Mouse (Mus musculus) lung, embryonic 15.5 days (tissue): ENCODE data around the gene Hsd17b13. TPM values are rescaled to one million over a fixed set of nuclear protein-coding genes. Genes with fewer than 3 reads are reported as not detected.
"Not testable (repeated sequence)": the region's sequence is repeated elsewhere in the genome, so short reads cannot be mapped to it uniquely, and the experiment has no call there.

Experiments used
- ATAC-seq: fragments of 200-750 bp; cut with Nextera tagmentation; 2 replicates; pipeline ENCODE4 v1.8.0; 2017; ENCODE audit warnings: moderate number of reproducible peaks, borderline replicate concordance; ENCODE audit not compliant: low FRiP score, low TSS enrichment; ENCODE audit errors: extremely low read depth
- H3K27ac ChIP-seq: fragments of 300-500 bp; sonication (generic); 2 replicates; pipeline ENCODE4 v1.5.1; 2015; ENCODE audit warnings: moderate library complexity, mild to moderate bottlenecking, inconsistent platforms
- H3K27me3 ChIP-seq: fragments of 300-500 bp; sonication (generic); 2 replicates; pipeline ENCODE4 v1.6.1; 2015; ENCODE audit warnings: inconsistent platforms
- H3K36me3 ChIP-seq: fragments of 300-500 bp; sonication (generic); 2 replicates; pipeline ENCODE4 v1.6.1; 2015; ENCODE audit warnings: inconsistent platforms
- H3K4me1 ChIP-seq: fragments of 300-500 bp; sonication (generic); 2 replicates; pipeline ENCODE4 v1.6.1; 2015; ENCODE audit warnings: inconsistent platforms
- H3K4me2 ChIP-seq: fragments of 300-500 bp; sonication (generic); 2 replicates; pipeline ENCODE4 v1.6.1; 2015; ENCODE audit warnings: inconsistent platforms, mild to moderate bottlenecking, moderate library complexity
- H3K4me3 ChIP-seq: fragments of 300-500 bp; sonication (generic); 2 replicates; pipeline ENCODE4 v1.5.1; 2015; ENCODE audit warnings: mild to moderate bottlenecking, inconsistent platforms
- H3K9ac ChIP-seq: fragments of 300-500 bp; sonication (generic); 2 replicates; pipeline ENCODE4 v1.6.1; 2015; ENCODE audit warnings: inconsistent platforms
- H3K9me3 ChIP-seq: fragments of 300-500 bp; sonication (generic); 2 replicates; pipeline ENCODE4 v1.6.1; 2016; ENCODE audit warnings: inconsistent platforms
- WGBS: fragments of 180-500 bp; shearing (Covaris S2); methylation state at CpG from one replicate; pipeline ENCODE4 v1.1.7; 2015; 5-methylcytosine and 5-hydroxymethylcytosine counted together
- polyA plus RNA-seq: library from polyadenylated mRNA; unstranded; fragments of >200 nt; fragmentation: Nextera tagmentation; extraction: Ambion mirVana; gene quantifications from 2 replicates; pipeline ENCODE4 v1.2.1, GENCODE M21; 2015

Hsd17b13 gene
- polyA plus RNA-seq, 1 experiment from 2014 or later: 0.22 TPM

GRCm38 (mm10) chr5:103977907-103978570, 829 bp upstream of the Hsd17b13 start:
- H3K4me1 ChIP-seq: no peaks in the 10 kb centered on the region
- H3K4me3 ChIP-seq: no peak overlapping the region
- no peak overlapping the region for H3K27ac ChIP-seq
- H3K4me2 ChIP-seq: no peak overlapping the region
- H3K27me3 ChIP-seq: no peaks in the 10 kb centered on the region
- no peaks in the 10 kb centered on the region for H3K9me3 ChIP-seq
- no peaks in the 10 kb centered on the region for H3K36me3 ChIP-seq
- WGBS: 87% methylated on average over 7 of the region's 7 CpGs
- no peak for ATAC-seq
- no peak overlapping the region for H3K9ac ChIP-seq

DNA sequence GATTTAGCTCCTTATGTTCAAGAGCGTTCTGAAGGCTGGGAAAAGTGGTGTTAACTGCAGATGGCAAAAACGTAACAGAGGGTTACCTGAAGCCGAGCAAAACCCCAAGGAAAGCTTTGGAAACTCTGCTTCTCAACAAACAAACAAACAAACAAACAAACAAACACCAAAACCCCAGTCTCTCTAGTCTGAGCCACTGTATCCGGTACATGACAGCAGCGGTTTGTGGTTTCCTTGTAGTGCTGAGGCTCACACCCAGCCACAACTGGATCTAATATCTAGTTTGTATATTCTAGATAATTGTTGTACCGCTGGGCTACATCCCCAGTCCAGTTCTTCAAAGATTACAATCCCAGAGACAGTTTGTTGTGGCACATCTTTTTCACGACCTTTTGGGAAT, 1.5 kb downstream of the Hsd17b13 start:
- Histone ChIP-seq H3K9me3 (no peaks in the 10 kb centered on the region), H3K4me1 (no peaks in the 10 kb centered on the region), H3K27ac (no peak overlapping the region), H3K4me2 (no peak overlapping the region), H3K36me3 (no peaks in the 10 kb centered on the region), H3K27me3 (no peaks in the 10 kb centered on the region), H3K4me3 (no peak overlapping the region), H3K9ac (no peak overlapping the region)
- 63% methylated on average over 7 of the region's 7 CpGs for WGBS
- no peak for ATAC-seq

DNA sequence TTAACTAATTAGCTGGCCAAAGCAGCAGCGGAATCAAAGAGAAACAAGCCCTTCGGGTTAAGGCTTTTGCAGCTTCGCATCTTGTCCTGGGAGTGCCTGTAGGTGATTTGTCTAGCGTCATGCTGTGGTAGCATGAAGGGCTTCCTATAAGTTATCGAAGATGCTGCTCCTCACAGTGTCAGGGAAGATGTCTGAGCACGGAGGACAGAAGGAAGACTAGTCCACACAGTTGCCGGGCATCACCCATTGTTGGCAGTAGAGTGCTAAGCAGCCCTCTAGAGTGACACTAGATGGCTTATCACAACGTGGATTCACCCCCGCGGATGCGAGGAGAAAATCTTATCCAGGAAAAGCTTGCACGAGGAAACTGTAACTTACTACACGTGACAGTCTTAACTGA, 4.4 kb downstream of the Hsd17b13 start:
- H3K4me3 ChIP-seq: no peak overlapping the region
- ATAC-seq: no peak

DNA sequence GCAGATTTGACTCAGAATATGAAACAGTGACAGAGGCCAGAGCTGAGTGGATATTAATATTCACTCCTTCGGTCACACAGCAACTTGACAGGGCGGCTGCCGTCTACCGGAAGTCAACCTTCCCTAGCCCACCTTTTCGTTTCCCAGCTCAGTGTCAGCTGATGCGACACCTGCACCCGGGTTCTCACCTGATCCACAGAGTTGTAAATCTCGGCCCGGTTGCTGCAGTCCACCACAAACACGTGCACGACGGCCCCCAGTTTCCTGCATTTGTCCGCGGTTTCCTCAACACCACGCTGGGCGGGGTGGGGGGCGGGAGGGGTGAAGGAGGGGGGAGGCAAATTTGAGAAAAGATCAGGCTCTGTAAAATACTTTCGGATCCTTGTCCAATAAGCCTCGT, 4.8 kb downstream of the Hsd17b13 start:
- Histone ChIP-seq H3K9ac (no peak overlapping the region), H3K4me2 (peak overlapping the region; percentile 43), H3K4me1 (no peaks in the 10 kb centered on the region), H3K4me3 (no peak overlapping the region), H3K27me3 (no peaks in the 10 kb centered on the region), H3K36me3 (no peaks in the 10 kb centered on the region), H3K9me3 (no peaks in the 10 kb centered on the region), H3K27ac (no peak overlapping the region)
- no peak for ATAC-seq
- WGBS: 45% methylated on average over 19 of the region's 19 CpGs

More for the DNA sequence above, 4.4 kb downstream of the Hsd17b13 start:
- 56% methylated on average over 13 of the region's 13 CpGs for WGBS
- Histone ChIP-seq H3K27me3 (no peaks in the 10 kb centered on the region), H3K4me2 (peak overlapping the region; percentile 43), H3K4me1 (no peaks in the 10 kb centered on the region), H3K9ac (no peak overlapping the region), H3K36me3 (no peaks in the 10 kb centered on the region), H3K9me3 (no peaks in the 10 kb centered on the region), H3K27ac (no peak overlapping the region)

DNA sequence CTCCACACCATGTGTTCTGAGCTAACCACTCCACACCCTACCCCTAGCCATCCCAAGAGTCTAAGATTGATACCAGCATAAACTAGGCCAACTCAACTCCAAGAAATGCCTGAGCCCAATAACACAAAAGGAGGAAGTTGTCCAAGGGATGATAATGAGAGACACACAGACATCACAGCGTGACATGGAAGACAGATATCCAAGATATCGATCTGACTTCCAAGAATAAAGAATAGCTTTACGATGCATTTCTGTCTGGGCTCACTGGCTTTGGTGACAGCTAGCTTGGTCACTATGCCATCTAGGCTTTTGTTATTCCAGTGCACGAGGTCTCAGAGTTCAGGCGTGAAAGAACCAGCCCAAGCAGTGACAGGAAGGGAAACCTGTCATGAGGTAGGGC, 6.2 kb downstream of the Hsd17b13 start:
- H3K27me3 ChIP-seq: no peaks in the 10 kb centered on the region
- H3K4me3 ChIP-seq: no peak overlapping the region
- no peak overlapping the region for H3K4me2 ChIP-seq
- H3K36me3 ChIP-seq: no peaks in the 10 kb centered on the region
- no peak overlapping the region for H3K9ac ChIP-seq
- no peaks in the 10 kb centered on the region for H3K9me3 ChIP-seq
- no peaks in the 10 kb centered on the region for H3K4me1 ChIP-seq
- ATAC-seq: no peak
- no peak overlapping the region for H3K27ac ChIP-seq
- 61% methylated on average over 5 of the region's 5 CpGs for WGBS

DNA sequence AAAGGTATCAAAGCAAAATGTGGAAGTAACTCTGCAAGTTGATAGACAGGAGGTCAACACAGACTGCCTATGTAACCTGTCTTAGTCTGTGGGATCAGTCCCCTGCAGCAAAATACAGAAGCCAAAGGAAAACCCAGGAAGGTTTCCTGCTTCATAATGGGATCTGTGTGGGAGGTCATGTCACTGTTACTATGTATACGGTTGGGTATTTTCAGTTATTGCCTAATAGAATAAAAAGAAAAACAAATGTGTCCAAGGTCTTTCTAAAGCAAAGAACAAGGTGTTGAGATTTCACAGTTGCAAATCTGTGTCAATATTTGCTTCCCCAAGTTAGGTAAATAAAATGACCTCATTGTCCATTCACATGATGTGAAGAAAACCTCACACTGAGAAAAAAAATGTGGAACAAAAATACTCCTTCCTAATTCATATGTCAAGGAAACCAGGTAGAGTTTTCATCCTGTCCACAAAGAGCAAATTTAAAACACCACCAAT, 14.2 kb downstream of the Hsd17b13 start:
- Histone ChIP-seq H3K4me2 (no peak overlapping the region), H3K9me3 (no peaks in the 10 kb centered on the region), H3K36me3 (no peaks in the 10 kb centered on the region), H3K4me1 (no peaks in the 10 kb centered on the region), H3K27me3 (no peaks in the 10 kb centered on the region), H3K4me3 (no peak overlapping the region), H3K27ac (no peak overlapping the region), H3K9ac (no peak overlapping the region)
- ATAC-seq: no peak
- WGBS: 30% methylated on average over 1 of the region's 1 CpGs

- Histone ChIP-seq H3K27ac (no peak overlapping the region), H3K4me3 (no peak overlapping the region), H3K9me3 (no peaks in the 10 kb centered on the region), H3K36me3 (no peaks in the 10 kb centered on the region), H3K4me2 (no peak overlapping the region), H3K9ac (no peak overlapping the region), H3K27me3 (no peaks in the 10 kb centered on the region), H3K4me1 (no peaks in the 10 kb centered on the region)
- ATAC-seq: no peak
- WGBS: 68% methylated on average over 5 of the region's 5 CpGs
Measured at GRCm38 (mm10) chr5:103954638-103955037, 22.6 kb downstream of the Hsd17b13 start.

DNA sequence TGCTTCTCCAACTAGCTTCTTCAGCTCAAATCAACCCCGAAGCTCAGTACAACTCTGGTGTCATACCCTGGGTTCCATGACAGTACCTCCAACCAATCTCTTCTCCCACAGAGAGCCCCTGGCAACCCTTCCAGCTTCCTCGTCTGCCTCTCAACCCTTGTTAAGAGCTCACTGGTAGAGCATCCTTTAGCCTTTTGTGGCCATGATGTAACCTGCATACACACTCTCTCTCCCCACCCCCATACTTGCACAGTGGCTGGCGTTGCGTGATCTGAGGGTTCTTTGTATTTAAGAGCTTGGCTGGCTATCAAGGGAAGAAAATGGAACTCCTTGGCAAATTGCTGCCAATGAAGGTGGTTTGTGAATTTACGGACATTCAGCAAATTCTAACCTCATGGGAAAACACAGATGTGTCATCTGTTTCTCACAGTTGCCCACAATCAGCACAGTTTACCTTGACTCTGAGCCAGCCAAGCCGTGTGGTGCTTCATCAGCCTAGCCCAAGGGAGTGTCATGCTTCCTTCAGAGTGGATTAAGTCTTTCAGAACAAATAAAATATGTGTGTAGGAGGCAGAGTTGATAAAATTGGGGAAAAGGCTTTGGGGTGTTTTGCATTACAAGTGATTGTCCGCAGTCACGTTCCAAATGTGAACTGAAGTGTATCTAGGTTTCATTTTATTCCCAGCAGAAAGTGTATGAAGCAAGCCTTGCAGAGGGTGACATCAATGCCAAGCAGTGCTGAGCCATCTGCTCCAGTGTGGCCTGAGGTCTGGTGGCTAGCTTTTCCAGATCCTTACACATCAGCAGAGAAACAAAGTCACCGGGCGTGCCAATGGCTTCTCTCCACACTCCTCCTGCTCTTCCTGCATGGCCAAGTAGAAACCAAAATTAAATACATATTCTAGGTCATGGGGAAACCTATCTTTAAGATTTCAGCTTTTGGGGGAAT, 23.8 kb downstream of the Hsd17b13 start:
- WGBS: 68% methylated on average over 10 of the region's 10 CpGs
- Histone ChIP-seq H3K4me1 (no peaks in the 10 kb centered on the region), H3K4me3 (no peak overlapping the region), H3K4me2 (no peak overlapping the region), H3K27me3 (no peaks in the 10 kb centered on the region), H3K36me3 (no peaks in the 10 kb centered on the region), H3K27ac (no peak overlapping the region), H3K9ac (no peak overlapping the region), H3K9me3 (no peaks in the 10 kb centered on the region)
- ATAC-seq: no peak

DNA sequence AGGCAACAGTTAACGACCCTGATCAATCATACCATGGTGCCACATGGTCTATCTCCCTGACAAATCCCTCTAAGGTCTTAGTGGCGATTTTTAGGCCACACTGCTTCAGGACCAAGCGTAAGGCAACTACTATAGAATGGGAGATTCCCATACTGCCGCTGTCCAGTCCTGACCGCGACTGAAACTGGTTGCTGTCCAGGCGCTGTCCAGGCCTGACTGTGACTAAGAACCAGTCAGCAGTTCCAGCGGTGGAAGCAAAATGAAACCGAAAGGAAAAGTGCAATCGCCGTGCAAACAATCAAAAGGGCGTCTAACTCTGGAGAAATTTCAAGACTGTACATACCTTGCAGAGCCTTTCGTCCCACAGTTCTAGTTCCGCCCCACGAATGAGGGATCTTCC, 27.1 kb downstream of the Hsd17b13 start:
- not testable (repeated sequence) for H3K9ac ChIP-seq, H3K27me3 ChIP-seq, H3K36me3 ChIP-seq, ATAC-seq, H3K9me3 ChIP-seq, H3K4me3 ChIP-seq, H3K4me2 ChIP-seq, H3K27ac ChIP-seq, H3K4me1 ChIP-seq
- 91% methylated on average over 15 of the region's 15 CpGs for WGBS

GRCm38 (mm10) chr5:103943183-103943582, 34.0 kb downstream of the Hsd17b13 start:
- peaks cover 10% of the 10 kb centered on the region for H3K4me1 ChIP-seq
- H3K9me3 ChIP-seq: no peaks in the 10 kb centered on the region
- no peak overlapping the region for H3K4me2 ChIP-seq
- no peaks in the 10 kb centered on the region for H3K36me3 ChIP-seq
- no peak overlapping the region for H3K27ac ChIP-seq
- no peak overlapping the region for H3K9ac ChIP-seq
- 50% methylated on average over 6 of the region's 6 CpGs for WGBS
- no peak overlapping the region for H3K4me3 ChIP-seq
- no peak for ATAC-seq
- H3K27me3 ChIP-seq: peaks cover 4% of the 10 kb centered on the region; the same call in 1 of the 2 replicates

DNA sequence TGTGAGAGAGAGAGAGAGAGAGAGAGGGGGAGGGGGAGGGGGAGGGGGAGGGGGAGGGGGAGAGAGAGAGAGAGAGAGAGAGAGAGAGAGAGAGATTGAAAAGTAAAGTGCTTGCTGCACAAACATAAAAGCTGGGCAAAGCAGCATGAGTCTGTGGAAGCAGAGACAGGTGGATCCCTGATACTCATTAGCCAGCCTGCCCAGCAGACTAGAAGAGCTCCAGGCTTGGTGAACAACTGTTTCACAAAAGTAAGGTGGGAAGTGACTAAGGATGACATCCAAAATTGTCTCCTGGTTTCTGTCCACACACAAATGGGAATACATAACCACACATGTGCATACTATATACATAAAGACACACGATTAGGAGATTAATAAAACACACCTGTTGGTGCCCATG, 37.4 kb downstream of the Hsd17b13 start:
- H3K27me3 ChIP-seq: peaks cover 4% of the 10 kb centered on the region; the same call in 1 of the 2 replicates
- WGBS: 60% methylated on average over 1 of the region's 1 CpGs
- no peaks in the 10 kb centered on the region for H3K36me3 ChIP-seq
- H3K4me1 ChIP-seq: peaks cover 13% of the 10 kb centered on the region
- no peak overlapping the region for H3K9ac ChIP-seq
- no peak overlapping the region for H3K4me3 ChIP-seq
- H3K9me3 ChIP-seq: no peaks in the 10 kb centered on the region
- no peak overlapping the region for H3K4me2 ChIP-seq
- no peak for ATAC-seq
- H3K27ac ChIP-seq: no peak overlapping the region

- Histone ChIP-seq H3K4me3 (no peak overlapping the region), H3K9ac (no peak overlapping the region), H3K27me3 (peaks cover 4% of the 10 kb centered on the region; the same call in 1 of the 2 replicates), H3K27ac (no peak overlapping the region), H3K36me3 (no peaks in the 10 kb centered on the region), H3K4me2 (no peak overlapping the region), H3K4me1 (peaks cover 13% of the 10 kb centered on the region), H3K9me3 (no peaks in the 10 kb centered on the region)
- 52% methylated on average over 7 of the region's 7 CpGs for WGBS
- no peak for ATAC-seq
Measured at GRCm38 (mm10) chr5:103939350-103939652, 37.9 kb downstream of the Hsd17b13 start.
